Mouse (Mus musculus) thymus, postnatal 25 days (tissue): ENCODE results near the gene Isg20.

Experiments
- DNase-seq: peaks from one replicate; pipeline ENCODE4 v3.0.0; 2022

Gene Isg20

GRCm38 (mm10) chr7:78909026-78909425 is 4.2 kb upstream of the Isg20 start:
- DNase-seq: no peak

GRCm38 (mm10) chr7:78910336-78911098 is 2.7 kb upstream of the Isg20 start:
- DNase-seq: no peak

GRCm38 (mm10) chr7:78911209-78911608 is 2.0 kb upstream of the Isg20 start:
- DNase-seq: no peak

- peak; percentile 68 for DNase-seq
Measured at GRCm38 (mm10) chr7:78912253-78912973, 811 bp upstream of the Isg20 start.

GRCm38 (mm10) chr7:78913649-78914544 is 673 bp downstream of the Isg20 start:
- peak; percentile 55 for DNase-seq

GRCm38 (mm10) chr7:78914545-78914845 is 1.3 kb downstream of the Isg20 start:
- no peak for DNase-seq

GRCm38 (mm10) chr7:78914896-78915510 is 1.8 kb downstream of the Isg20 start:
- no peak for DNase-seq

GRCm38 (mm10) chr7:78918686-78919085 is 5.5 kb downstream of the Isg20 start:
- DNase-seq: no peak

- DNase-seq: no peak
Measured at GRCm38 (mm10) chr7:78922506-78922905, 9.3 kb downstream of the Isg20 start.

GRCm38 (mm10) chr7:78924300-78924699 is 11.1 kb downstream of the Isg20 start:
- peak; percentile 51 for DNase-seq

GRCm38 (mm10) chr7:78924796-78925195 is 11.6 kb downstream of the Isg20 start:
- no peak for DNase-seq

GRCm38 (mm10) chr7:78925680-78926079 is 12.5 kb downstream of the Isg20 start:
- no peak for DNase-seq

- no peak for DNase-seq
Measured at GRCm38 (mm10) chr7:78926156-78926555, 12.9 kb downstream of the Isg20 start.

GRCm38 (mm10) chr7:78927266-78927665 is 14.0 kb downstream of the Isg20 start:
- DNase-seq: no peak

GRCm38 (mm10) chr7:78938957-78939602 is 25.9 kb downstream of the Isg20 start:
- DNase-seq: no peak

- no peak for DNase-seq
Measured at GRCm38 (mm10) chr7:78940971-78941370, 27.7 kb downstream of the Isg20 start.

GRCm38 (mm10) chr7:78942544-78942943 is 29.3 kb downstream of the Isg20 start:
- DNase-seq: no peak

GRCm38 (mm10) chr7:78953886-78954572 is 40.8 kb downstream of the Isg20 start:
- no peak for DNase-seq

- no peak for DNase-seq
Measured at GRCm38 (mm10) chr7:78954619-78955018, 41.4 kb downstream of the Isg20 start.

GRCm38 (mm10) chr7:78955086-78955485 is 41.9 kb downstream of the Isg20 start:
- DNase-seq: no peak

GRCm38 (mm10) chr7:78958499-78959073 is 45.4 kb downstream of the Isg20 start:
- no peak for DNase-seq
